Mouse (Mus musculus): ENCODE measurements around the gene Myom1. TPM values are rescaled to one million over a fixed set of nuclear protein-coding genes. Genes with fewer than 3 reads are reported as not detected.
A peak's percentile ranks its signal among the peaks of the same experiment; 100 is the strongest.
"Not testable (repeated sequence)": the region's sequence is repeated elsewhere in the genome, so short reads cannot be mapped to it uniquely, and the experiment has no call there.

The Myom1 gene
- 1 to 10 TPM; 1.6 to 2.2 TPM for total RNA-seq (2021)
- long read RNA-seq, experiment 1, partial matches to known transcripts = 0 of 2 reads
- long read RNA-seq, experiment 1, other reads (novel, unspliced or antisense) = 2 of 2 reads
- long read RNA-seq, experiment 2, partial matches to known transcripts = 0 of 1 reads
- long read RNA-seq, experiment 2, other reads (novel, unspliced or antisense) = 1 of 1 reads

GRCm38 (mm10) chr17:71002081-71002743 is at the start of gene Myom1:
TSS of gene Myom1 (plus strand) at chr17:71002633.
- H3K4me3 ChIP-seq = peak within 1 kb of the TSS; percentile 61
- peak within 1 kb of the TSS; percentile 100 for H3K27ac ChIP-seq
- TF ChIP-seq CTCF (IDR thresholded peaks at IDR 0.05) = peak; percentile 55
- intact Hi-C loops (cut with DNase I) = loop anchor here (1.0 to 5.0 kb wide), 3 partner anchors 12 to 230 kb away; partner anchors contain the start of gene Lpin2
- DNase-seq (ENCODE audit: extremely low spot score in 1 of 2, low spot score in 2 of 2) = peak; percentile 96 to 98

GRCm38 (mm10) chr17:70963546-70963945 is 38.9 kb upstream of the Myom1 start:
- H3K27ac ChIP-seq; H3K4me3 ChIP-seq; intact Hi-C loops (cut with DNase I): not testable (repeated sequence)
- peak; percentile 94 to 99 for DNase-seq (ENCODE audit: extremely low spot score in 1 of 2, low spot score in 2 of 2)

GRCm38 (mm10) chr17:70965281-70965680 is 37.2 kb upstream of the Myom1 start:
- Histone ChIP-seq H3K27ac (no peak overlapping the region), H3K4me3 (no peak overlapping the region)
- no peak for TF ChIP-seq CTCF (IDR thresholded peaks at IDR 0.05)
- DNase-seq (ENCODE audit: extremely low spot score in 1 of 2, low spot score in 2 of 2) = no peak
- intact Hi-C loops (cut with DNase I) = loop anchor here (5.0 kb wide), 3 partner anchors 208 to 438 kb away; no protein-coding TSS in a partner anchor

- intact Hi-C loops (cut with DNase I) = loop anchor here (5.0 kb wide), 3 partner anchors 209 to 439 kb away; no protein-coding TSS in a partner anchor
Measured at GRCm38 (mm10) chr17:70966126-70966525, 36.3 kb upstream of the Myom1 start.

GRCm38 (mm10) chr17:70967191-70967590 is 35.2 kb upstream of the Myom1 start:
- no peak for DNase-seq (ENCODE audit: extremely low spot score in 1 of 2, low spot score in 2 of 2)
- no peak overlapping the region for H3K4me3 ChIP-seq
- peak; percentile 3; the same call in 1 of the 2 replicates for TF ChIP-seq CTCF (IDR thresholded peaks at IDR 0.05)
- intact Hi-C loops (cut with DNase I) = loop anchor here (5.0 kb wide), 3 partner anchors 210 to 440 kb away; no protein-coding TSS in a partner anchor
- no peak overlapping the region for H3K27ac ChIP-seq

More at GRCm38 (mm10) chr17:70966126-70966525, 36.3 kb upstream of the Myom1 start:
- no peak for DNase-seq (ENCODE audit: extremely low spot score in 1 of 2, low spot score in 2 of 2)
- H3K27ac ChIP-seq = no peak overlapping the region
- no peak for TF ChIP-seq CTCF (IDR thresholded peaks at IDR 0.05)
- no peak overlapping the region for H3K4me3 ChIP-seq

GRCm38 (mm10) chr17:70967646-70968045 is 34.8 kb upstream of the Myom1 start:
- DNase-seq (ENCODE audit: extremely low spot score in 1 of 2, low spot score in 2 of 2) = no peak
- H3K27ac ChIP-seq = no peak overlapping the region
- intact Hi-C loops (cut with DNase I) = loop anchor here (2.0 to 5.0 kb wide), 4 partner anchors 121 to 440 kb away; no protein-coding TSS in a partner anchor
- no peak for TF ChIP-seq CTCF (IDR thresholded peaks at IDR 0.05)
- H3K4me3 ChIP-seq = no peak overlapping the region

- DNase-seq (ENCODE audit: extremely low spot score in 1 of 2, low spot score in 2 of 2) = no peak
- TF ChIP-seq CTCF (IDR thresholded peaks at IDR 0.05) = peak; percentile 71
- Histone ChIP-seq H3K4me3 (no peak overlapping the region), H3K27ac (no peak overlapping the region)
- intact Hi-C loops (cut with DNase I) = loop anchor here (2.0 to 5.0 kb wide), 4 partner anchors 122 to 441 kb away; no protein-coding TSS in a partner anchor
Measured at GRCm38 (mm10) chr17:70968606-70969191, 33.7 kb upstream of the Myom1 start.

GRCm38 (mm10) chr17:70971206-70971605 is 31.2 kb upstream of the Myom1 start:
- no peak for TF ChIP-seq CTCF (IDR thresholded peaks at IDR 0.05)
- H3K27ac ChIP-seq = no peak overlapping the region

GRCm38 (mm10) chr17:70973398-70973797 is 29.0 kb upstream of the Myom1 start:
- no peak overlapping the region for H3K4me3 ChIP-seq
- intact Hi-C loops (cut with DNase I) = no loop called here
- DNase-seq (ENCODE audit: extremely low spot score in 1 of 2, low spot score in 2 of 2) = no peak
- no peak for TF ChIP-seq CTCF (IDR thresholded peaks at IDR 0.05)
- H3K27ac ChIP-seq = no peak overlapping the region

More at GRCm38 (mm10) chr17:70971206-70971605, 31.2 kb upstream of the Myom1 start:
- no peak for DNase-seq (ENCODE audit: extremely low spot score in 1 of 2, low spot score in 2 of 2)
- intact Hi-C loops (cut with DNase I) = no loop called here
- H3K4me3 ChIP-seq = no peak overlapping the region

- H3K27ac ChIP-seq; intact Hi-C loops (cut with DNase I); H3K4me3 ChIP-seq; DNase-seq (ENCODE audit: extremely low spot score in 1 of 2, low spot score in 2 of 2): not testable (repeated sequence)
Measured at GRCm38 (mm10) chr17:70974065-70974464, 28.4 kb upstream of the Myom1 start.

- Histone ChIP-seq H3K4me3 (no peak overlapping the region), H3K27ac (no peak overlapping the region)
- intact Hi-C loops (cut with DNase I) = no loop called here
- no peak for DNase-seq (ENCODE audit: extremely low spot score in 1 of 2, low spot score in 2 of 2)
- peak; percentile 25 for TF ChIP-seq CTCF (IDR thresholded peaks at IDR 0.05)
Measured at GRCm38 (mm10) chr17:70977799-70978198, 24.6 kb upstream of the Myom1 start.
